Mouse (Mus musculus) myocyte (in vitro differentiated cells): ENCODE measurements around the gene Cks1b. TPM values are rescaled to one million over a fixed set of nuclear protein-coding genes. Genes with fewer than 3 reads are reported as not detected.

ENCODE experiments used
- H3K27me3 ChIP-seq: one replicate; pipeline ENCODE4 v1.6.1; 2011; ENCODE audit not compliant: control insufficient read depth, insufficient read depth, insufficient read length
- H3K36me3 ChIP-seq: one replicate; pipeline ENCODE4 v1.6.1; 2011; ENCODE audit not compliant: control insufficient read depth, insufficient read depth
- H3K4me2 ChIP-seq: one replicate; pipeline ENCODE4 v1.6.1; 2011; ENCODE audit warnings: low read depth, control low read depth
- H3K4me3 ChIP-seq: one replicate; pipeline ENCODE4 v1.5.1; 2011; ENCODE audit warnings: mild to moderate bottlenecking, control low read depth, moderate library complexity
- H3K79me2 ChIP-seq: one replicate; pipeline ENCODE4 v1.6.1; 2011; ENCODE audit not compliant: control insufficient read depth, insufficient read depth
- H3ac ChIP-seq: one replicate; pipeline ENCODE4 v1.6.1; 2011; ENCODE audit not compliant: control insufficient read depth, insufficient read length
- CEBPB ChIP-seq: IDR thresholded peaks from 2 replicates; pipeline ENCODE4 v1.6.1; 2011; ENCODE audit warnings: mild to moderate bottlenecking, moderate library complexity; ENCODE audit not compliant: poor library complexity, insufficient read depth, severe bottlenecking
- E2F4 ChIP-seq: IDR thresholded peaks from one replicate; pipeline ENCODE4 v1.6.1; 2011; ENCODE audit warnings: mild to moderate bottlenecking, control low read depth, moderate library complexity; ENCODE audit not compliant: insufficient read depth
- MAX ChIP-seq: IDR thresholded peaks from one replicate; pipeline ENCODE4 v1.6.1; 2011; ENCODE audit warnings: low read depth, mild to moderate bottlenecking, control low read depth
- MYOD1 ChIP-seq, 3 experiments: IDR thresholded peaks; one replicate each; pipeline ENCODE4 v1.6.1; 2011; ENCODE audit warnings: control low read depth in 2 of 3, low read depth in 2 of 3, mild to moderate bottlenecking in 2 of 3, moderate library complexity in 1 of 3; ENCODE audit not compliant: insufficient read length in 2 of 3, control insufficient read depth in 1 of 3
- MYOG ChIP-seq, 3 experiments: IDR thresholded peaks; one replicate each; pipeline ENCODE4 v1.6.1; 2011; ENCODE audit warnings: control low read depth in 2 of 3, low read depth in 2 of 3, mild to moderate bottlenecking in 2 of 3; ENCODE audit not compliant: insufficient read length in 2 of 3, control insufficient read depth in 1 of 3, insufficient read depth in 1 of 3
- POLR2A ChIP-seq: IDR thresholded peaks from one replicate; pipeline ENCODE4 v1.6.1; 2011; ENCODE audit warnings: low read depth, mild to moderate bottlenecking, control low read depth, moderate library complexity; ENCODE audit not compliant: insufficient read length
- POLR2AphosphoS2 ChIP-seq: IDR thresholded peaks from one replicate; pipeline ENCODE4 v1.6.1; 2011; ENCODE audit warnings: low read depth, control low read depth; ENCODE audit not compliant: insufficient read length
- REST ChIP-seq: IDR thresholded peaks from one replicate; pipeline ENCODE4 v1.6.1; 2011; ENCODE audit warnings: mild to moderate bottlenecking, control low read depth, moderate library complexity; ENCODE audit not compliant: insufficient read depth, insufficient read length
- SRF ChIP-seq: IDR thresholded peaks from one replicate; pipeline ENCODE4 v1.6.1; 2011; ENCODE audit warnings: low read depth; ENCODE audit not compliant: control insufficient read depth, insufficient read length
- TCF12 ChIP-seq: IDR thresholded peaks from one replicate; pipeline ENCODE4 v1.6.1; 2011; ENCODE audit warnings: mild to moderate bottlenecking, control low read depth; ENCODE audit not compliant: poor library complexity, insufficient read depth, severe bottlenecking
- TCF3 ChIP-seq: IDR thresholded peaks from one replicate; pipeline ENCODE4 v1.6.1; 2011; ENCODE audit warnings: low read depth, control low read depth; ENCODE audit not compliant: insufficient read length
- USF1 ChIP-seq: IDR thresholded peaks from one replicate; pipeline ENCODE4 v1.6.1; 2011; ENCODE audit warnings: low read depth, mild to moderate bottlenecking, control low read depth, moderate library complexity
- polyA plus RNA-seq: library from polyadenylated mRNA; unstranded; fragments of >200 nt; fragmentation: generic; extraction: Trizol; gene quantifications from one replicate; pipeline ENCODE4 v1.2.1, GENCODE M21; 2012; ENCODE audit warnings: missing spikeins

Gene Cks1b
- polyA plus RNA-seq, 1 experiment = 113 TPM

DNA sequence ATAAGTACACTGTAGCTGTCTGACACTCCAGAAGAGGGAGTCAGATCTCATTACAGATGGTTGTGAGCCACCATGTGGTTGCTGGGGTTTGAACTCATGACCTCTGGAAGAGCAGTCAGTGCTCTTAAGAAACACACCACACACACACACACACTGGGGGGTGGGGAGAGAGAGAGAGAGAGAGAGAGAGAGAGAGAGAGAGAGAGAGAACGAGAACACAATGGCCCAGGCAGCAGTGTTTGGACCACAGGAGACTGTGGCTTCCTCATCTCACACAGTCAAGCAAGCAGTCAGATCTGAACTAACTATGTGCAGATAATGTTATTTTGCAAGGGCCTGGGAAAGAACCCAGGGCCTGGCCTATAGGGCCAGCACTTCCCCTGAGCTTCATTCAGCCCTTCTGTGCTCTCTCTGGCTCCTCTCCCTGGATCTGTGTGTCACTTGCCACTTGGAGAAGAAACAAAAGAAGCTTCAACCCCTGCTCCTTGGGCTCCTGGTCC, 37.7 kb upstream of the Cks1b start:
- H3K4me2 ChIP-seq = no peak overlapping the region
- no peak overlapping the region for H3K4me3 ChIP-seq
- no peak overlapping the region for H3ac ChIP-seq
- H3K79me2 ChIP-seq = peaks cover 13% of the 10 kb centered on the region
- TF ChIP-seq MYOG (IDR thresholded peaks at IDR 0.05; ENCODE audit: control insufficient read depth in 1 of 3, insufficient read depth in 1 of 3, insufficient read length in 2 of 3, low read depth in 2 of 3) = no peak
- TF ChIP-seq POLR2AphosphoS2 = no peak
- TF ChIP-seq MAX = no peak
- TF ChIP-seq MYOD1 (IDR thresholded peaks at IDR 0.05; ENCODE audit: control insufficient read depth in 1 of 3, insufficient read length in 2 of 3, low read depth in 2 of 3) = no peak
- no peak for TF ChIP-seq POLR2A
- no peak for TF ChIP-seq CEBPB
- TF ChIP-seq REST = no peak
- no peak for TF ChIP-seq TCF12
- no peak for TF ChIP-seq E2F4
- TF ChIP-seq TCF3 = no peak
- TF ChIP-seq USF1 = no peak
- no peak for TF ChIP-seq SRF
- H3K36me3 ChIP-seq = no peaks in the 10 kb centered on the region
- H3K27me3 ChIP-seq = no peaks in the 10 kb centered on the region

GRCm38 (mm10) chr3:89454401-89455177, 36.4 kb upstream of the Cks1b start, which contains the start of gene Pmvk:
TSS of gene Pmvk (plus strand) at chr3:89454541.
- Histone ChIP-seq H3K79me2 (peaks cover 2% of the 10 kb centered on the region), H3K27me3 (no peaks in the 10 kb centered on the region), H3K4me2 (no peak within 1 kb of the TSS), H3ac (no peak within 1 kb of the TSS), H3K36me3 (no peaks in the 10 kb centered on the region), H3K4me3 (no peak within 1 kb of the TSS)
- TF ChIP-seq E2F4 (no peak), POLR2A (no peak), POLR2AphosphoS2 (no peak), CEBPB (no peak)

DNA sequence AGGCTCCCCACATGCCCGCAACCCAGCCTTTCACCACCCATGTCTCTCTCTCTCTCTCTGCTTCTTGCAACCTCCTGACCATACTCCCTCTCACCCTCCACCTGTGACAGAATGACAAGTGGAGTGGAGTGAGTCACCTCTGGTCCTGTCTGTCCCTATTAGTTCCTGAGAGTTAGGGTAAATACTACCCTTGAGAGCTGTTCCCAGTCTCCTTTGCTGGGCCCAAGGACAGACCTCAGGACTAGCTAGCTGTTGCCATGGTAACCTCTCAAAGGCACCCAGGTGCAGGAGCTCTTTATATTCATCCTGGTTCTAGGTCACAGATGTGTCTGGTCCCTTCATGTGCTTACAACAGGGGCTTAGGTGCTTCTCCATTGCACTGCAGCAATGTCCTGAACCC, 33.7 kb upstream of the Cks1b start:
- no peaks in the 10 kb centered on the region for H3K36me3 ChIP-seq
- H3K4me2 ChIP-seq = no peak overlapping the region
- TF ChIP-seq CEBPB (no peak), SRF (no peak)
- H3K4me3 ChIP-seq = no peak overlapping the region
- no peaks in the 10 kb centered on the region for H3K79me2 ChIP-seq
- H3ac ChIP-seq = no peak overlapping the region
- H3K27me3 ChIP-seq = no peaks in the 10 kb centered on the region

GRCm38 (mm10) chr3:89449541-89449940, 31.4 kb upstream of the Cks1b start:
- TF ChIP-seq REST (no peak), POLR2AphosphoS2 (no peak), TCF3 (no peak), TCF12 (no peak), MAX (no peak), USF1 (no peak), POLR2A (no peak)
- H3K27me3 ChIP-seq = no peaks in the 10 kb centered on the region
- H3K79me2 ChIP-seq = no peaks in the 10 kb centered on the region
- no peak overlapping the region for H3K4me3 ChIP-seq
- no peak overlapping the region for H3K4me2 ChIP-seq
- peaks cover 12% of the 10 kb centered on the region for H3K36me3 ChIP-seq
- H3ac ChIP-seq = no peak overlapping the region

- Histone ChIP-seq H3K36me3 (peaks cover 12% of the 10 kb centered on the region), H3ac (no peak overlapping the region), H3K27me3 (no peaks in the 10 kb centered on the region), H3K4me3 (no peak overlapping the region), H3K4me2 (no peak overlapping the region), H3K79me2 (no peaks in the 10 kb centered on the region)
- TF ChIP-seq MAX = no peak
- no peak for TF ChIP-seq USF1
- TF ChIP-seq REST = no peak
- peak; percentile 10 for TF ChIP-seq POLR2A
- TF ChIP-seq CEBPB = no peak
- TF ChIP-seq POLR2AphosphoS2 = peak; percentile 64
- no peak for TF ChIP-seq E2F4
Measured at GRCm38 (mm10) chr3:89448720-89449537, 30.7 kb upstream of the Cks1b start.
